In the genomic region with DNA sequence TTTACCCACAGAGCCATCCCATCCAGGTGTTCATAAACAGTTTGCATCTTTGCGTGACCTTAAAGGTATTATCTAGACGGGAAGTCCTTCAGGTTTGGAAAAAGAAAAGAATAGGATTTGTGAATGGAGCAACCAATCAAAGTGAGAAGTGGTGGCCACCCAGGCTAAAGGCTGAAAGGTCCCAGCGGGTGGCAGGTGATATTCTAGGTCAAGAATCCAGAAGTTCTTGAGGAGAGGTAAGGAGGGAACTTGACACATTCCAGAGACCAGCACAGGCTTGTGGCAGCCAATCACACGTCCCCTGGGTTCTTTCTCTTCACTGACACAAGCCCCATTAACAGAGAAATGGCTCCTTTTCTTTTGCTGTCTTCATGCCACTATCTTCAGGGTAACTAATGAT, we compare ENCODE assay signal across 25 mouse cellular contexts. TPM values are rescaled to one million over a fixed set of nuclear protein-coding genes. Genes with fewer than 3 reads are reported as not detected.
DNase-seq lines count a peak whose midpoint lies in the region; ATAC-seq and TF ChIP-seq lines count a peak whose summit lies in the region.
"Had no signal": no experiment of that assay in that cellular context is flagged by ENCODE, and none has a peak within 500 bp of the region (broad histone marks: within the 10 kb centered on the region; RNA-seq: fewer than 3 reads in every experiment).

No protein-coding gene starts in this region.

- ATAC-seq in embryonic facial prominence, embryonic 15.5 days (ENCODE audit: insufficient number of reproducible peaks, low FRiP score, low TSS enrichment, low read depth) = no peak
- peak; percentile 57 for ATAC-seq in lung, postnatal 0 days
- no peak for ATAC-seq in midbrain, embryonic 14.5 days (ENCODE audit: low FRiP score, low TSS enrichment)
- ATAC-seq: CD4-positive, CD25-positive, alpha-beta regulatory T cell, adult 4 months; forebrain, embryonic 14.5 days; forebrain, embryonic 16.5 days had no signal

- no peaks in the 10 kb centered on the region for H3K4me1 ChIP-seq in embryonic facial prominence, embryonic 15.5 days
- peaks cover 13% of the 10 kb centered on the region for H3K4me1 ChIP-seq in embryonic facial prominence, embryonic 10.5 days
- no peaks in the 10 kb centered on the region for H3K4me1 ChIP-seq in lung, postnatal 0 days (ENCODE audit: insufficient read depth, low read depth, low read length)
- no peaks in the 10 kb centered on the region for H3K4me1 ChIP-seq in lung, adult 2 months (ENCODE audit: control insufficient read depth, insufficient read depth, low read length)
- H3K4me1 ChIP-seq in midbrain, embryonic 14.5 days (ENCODE audit: control insufficient read depth, insufficient read depth, low read length) = no peaks in the 10 kb centered on the region
- H3K4me1 ChIP-seq: embryonic facial prominence, embryonic 12.5 days had no signal

- no peaks in the 10 kb centered on the region for H3K9me3 ChIP-seq in embryonic facial prominence, embryonic 15.5 days (replicated peaks)
- H3K9me3 ChIP-seq in embryonic facial prominence, embryonic 10.5 days = no peaks in the 10 kb centered on the region
- no peaks in the 10 kb centered on the region for H3K9me3 ChIP-seq in lung, postnatal 0 days (ENCODE audit: low read length)
- H3K9me3 ChIP-seq in midbrain, embryonic 14.5 days (ENCODE audit: control insufficient read depth, low read length) = no peaks in the 10 kb centered on the region
- H3K9me3 ChIP-seq: embryonic facial prominence, embryonic 12.5 days; forebrain, embryonic 10.5 days; forebrain, embryonic 12.5 days had no signal

- TF ChIP-seq EP300 in lung, postnatal 0 days (IDR thresholded peaks at IDR 0.05) = no peak

- TF ChIP-seq POLR2A in lung, adult 2 months (IDR thresholded peaks at IDR 0.05; ENCODE audit: borderline replicate concordance, extremely low read depth, low read depth, low read length) = no peak

- H3K4me2 ChIP-seq in embryonic facial prominence, embryonic 15.5 days (replicated peaks) = no peak overlapping the region
- H3K4me2 ChIP-seq in lung, postnatal 0 days (replicated peaks; ENCODE audit: low read depth, low read length) = no peak overlapping the region
- no peak overlapping the region for H3K4me2 ChIP-seq in midbrain, embryonic 14.5 days (ENCODE audit: low read length)
- H3K4me2 ChIP-seq: embryonic facial prominence, embryonic 12.5 days; forebrain, embryonic 12.5 days had no signal

- H3K27ac ChIP-seq in embryonic facial prominence, embryonic 15.5 days (replicated peaks) = peak overlapping the region; percentile 14; the same call in 1 of the 2 replicates
- H3K27ac ChIP-seq in embryonic facial prominence, embryonic 10.5 days (replicated peaks) = no peak overlapping the region
- no peak overlapping the region for H3K27ac ChIP-seq in lung, postnatal 0 days (ENCODE audit: low read length)
- H3K27ac ChIP-seq in midbrain, embryonic 14.5 days (replicated peaks; ENCODE audit: low read depth, low read length) = no peak overlapping the region
- H3K27ac ChIP-seq: embryonic facial prominence, embryonic 12.5 days; forebrain, embryonic 10.5 days; forebrain, embryonic 12.5 days had no signal

- DNase-seq in embryonic facial prominence, embryonic 10.5 days (ENCODE audit: low spot score) = no peak
- DNase-seq in lung, postnatal 0 days (ENCODE audit: low spot score) = peak; percentile 44
- no peak for DNase-seq in lung, adult 2 months
- DNase-seq in ZHBTc4 (ENCODE audit: low read depth, low spot score) = peak; percentile 87
- DNase-seq in midbrain, embryonic 14.5 days = no peak
- DNase-seq: adrenal gland, adult 2 months; adrenal gland, postnatal 10 days; adrenal gland, postnatal 25 days; B cell, adult 2 months; cerebellum, adult 11 months; cerebellum, adult 18-20 months; cerebellum, adult 8-10 months; cerebellum, adult 9-11 months; cerebellum, postnatal 14 days; cerebellum, postnatal 36 days; embryo, embryonic 11 days had no signal

- no peak for TF ChIP-seq CTCF in lung, postnatal 0 days (IDR thresholded peaks at IDR 0.05)
- no peak for TF ChIP-seq CTCF in lung, adult 2 months (IDR thresholded peaks at IDR 0.05; ENCODE audit: insufficient read depth, low read length)

- H3K9ac ChIP-seq in embryonic facial prominence, embryonic 15.5 days = no peak overlapping the region
- H3K9ac ChIP-seq in lung, postnatal 0 days (replicated peaks; ENCODE audit: low read depth) = no peak overlapping the region
- no peak overlapping the region for H3K9ac ChIP-seq in midbrain, embryonic 14.5 days (replicated peaks; ENCODE audit: low read length)
- H3K9ac ChIP-seq: embryonic facial prominence, embryonic 12.5 days; forebrain, embryonic 12.5 days had no signal

- no peak overlapping the region for H3K4me3 ChIP-seq in embryonic facial prominence, embryonic 15.5 days (replicated peaks)
- H3K4me3 ChIP-seq in embryonic facial prominence, embryonic 10.5 days = no peak overlapping the region
- H3K4me3 ChIP-seq in lung, postnatal 0 days (ENCODE audit: low read depth, low read length) = no peak overlapping the region
- H3K4me3 ChIP-seq in lung, adult 2 months (replicated peaks; ENCODE audit: extremely low read depth, low read depth, low read length) = no peak overlapping the region
- H3K4me3 ChIP-seq in midbrain, embryonic 14.5 days (replicated peaks; ENCODE audit: low read depth, low read length) = no peak overlapping the region
- H3K4me3 ChIP-seq: embryonic facial prominence, embryonic 12.5 days; erythroblast, embryonic 14.5 days; forebrain, embryonic 10.5 days; forebrain, embryonic 12.5 days had no signal

- H3K36me3 ChIP-seq in embryonic facial prominence, embryonic 15.5 days = no peaks in the 10 kb centered on the region
- H3K36me3 ChIP-seq in embryonic facial prominence, embryonic 10.5 days (replicated peaks) = no peaks in the 10 kb centered on the region
- no peaks in the 10 kb centered on the region for H3K36me3 ChIP-seq in lung, postnatal 0 days (ENCODE audit: insufficient read depth, low read length)
- H3K36me3 ChIP-seq in midbrain, embryonic 14.5 days (ENCODE audit: control insufficient read depth, insufficient read depth, low read length) = no peaks in the 10 kb centered on the region
- H3K36me3 ChIP-seq: embryonic facial prominence, embryonic 12.5 days; forebrain, embryonic 10.5 days; forebrain, embryonic 12.5 days had no signal

- no peaks in the 10 kb centered on the region for H3K27me3 ChIP-seq in embryonic facial prominence, embryonic 15.5 days
- no peaks in the 10 kb centered on the region for H3K27me3 ChIP-seq in embryonic facial prominence, embryonic 10.5 days (replicated peaks; ENCODE audit: low read depth, poor library complexity, severe bottlenecking)
- no peaks in the 10 kb centered on the region for H3K27me3 ChIP-seq in lung, postnatal 0 days (replicated peaks; ENCODE audit: insufficient read depth, low read length)
- H3K27me3 ChIP-seq in midbrain, embryonic 14.5 days (ENCODE audit: control insufficient read depth, insufficient read depth, low read length) = no peaks in the 10 kb centered on the region
- H3K27me3 ChIP-seq: CH12.LX; embryonic facial prominence, embryonic 12.5 days; forebrain, embryonic 12.5 days had no signal

- 66% methylated on average over 4 of the region's 4 CpGs for WGBS in embryonic facial prominence, embryonic 15.5 days
- WGBS in embryonic facial prominence, embryonic 10.5 days = 70% methylated on average over 4 of the region's 4 CpGs
- 50% methylated on average over 4 of the region's 4 CpGs for WGBS in lung, postnatal 0 days
- WGBS in lung, adult 2 months = 66% methylated on average over 4 of the region's 4 CpGs
- 78% methylated on average over 4 of the region's 4 CpGs for WGBS in midbrain, embryonic 14.5 days

RNA-seq across cellular contexts. Expression of gene Egln3, which starts 21.9 kb away (rescaled TPM):
- 20.5 and 20.6 TPM in 2 replicates for polyA plus RNA-seq in embryonic facial prominence, embryonic 15.5 days (2015; fragmentation: Nextera tagmentation; extraction: Ambion mirVana)
- 4.7 and 5.5 TPM in 2 replicates for polyA plus RNA-seq in embryonic facial prominence, embryonic 10.5 days (2016; fragmentation: Nextera tagmentation; extraction: Ambion mirVana)
- polyA plus RNA-seq in lung, postnatal 0 days (2015; fragmentation: Nextera tagmentation; extraction: Ambion mirVana) = 5.2 and 5.4 TPM in 2 replicates
- polyA plus RNA-seq in lung, adult 2 months (2012; rRNA removed) = 1.9 and 9.2 TPM in 2 replicates
- polyA plus RNA-seq in midbrain, embryonic 14.5 days (2014; fragmentation: Nextera tagmentation; extraction: Ambion mirVana) = 5.6 and 5.9 TPM in 2 replicates
- polyA plus RNA-seq: erythroblast, embryonic 14.5 days had no signal

Comparison
In these comparisons a context has a peak if more than half of its experiments do, and no peak if none do; other contexts are left out.
1. DNase-seq: peak in lung, postnatal 0 days (single experiment) and ZHBTc4 (single experiment); none in embryonic facial prominence, embryonic 10.5 days (single experiment), lung, adult 2 months (single experiment) and midbrain, embryonic 14.5 days (single experiment).